Mouse (Mus musculus): ENCODE measurements around the gene Sfswap. TPM values are rescaled to one million over a fixed set of nuclear protein-coding genes. Genes with fewer than 3 reads are reported as not detected.
"Not testable (repeated sequence)": the region's sequence is repeated elsewhere in the genome, so short reads cannot be mapped to it uniquely, and the experiment has no call there.

Gene Sfswap
- 54.4 and 57.5 TPM in 2 replicates for polyA plus RNA-seq (2016; fragmentation: Nextera tagmentation; extraction: Ambion mirVana)

DNA sequence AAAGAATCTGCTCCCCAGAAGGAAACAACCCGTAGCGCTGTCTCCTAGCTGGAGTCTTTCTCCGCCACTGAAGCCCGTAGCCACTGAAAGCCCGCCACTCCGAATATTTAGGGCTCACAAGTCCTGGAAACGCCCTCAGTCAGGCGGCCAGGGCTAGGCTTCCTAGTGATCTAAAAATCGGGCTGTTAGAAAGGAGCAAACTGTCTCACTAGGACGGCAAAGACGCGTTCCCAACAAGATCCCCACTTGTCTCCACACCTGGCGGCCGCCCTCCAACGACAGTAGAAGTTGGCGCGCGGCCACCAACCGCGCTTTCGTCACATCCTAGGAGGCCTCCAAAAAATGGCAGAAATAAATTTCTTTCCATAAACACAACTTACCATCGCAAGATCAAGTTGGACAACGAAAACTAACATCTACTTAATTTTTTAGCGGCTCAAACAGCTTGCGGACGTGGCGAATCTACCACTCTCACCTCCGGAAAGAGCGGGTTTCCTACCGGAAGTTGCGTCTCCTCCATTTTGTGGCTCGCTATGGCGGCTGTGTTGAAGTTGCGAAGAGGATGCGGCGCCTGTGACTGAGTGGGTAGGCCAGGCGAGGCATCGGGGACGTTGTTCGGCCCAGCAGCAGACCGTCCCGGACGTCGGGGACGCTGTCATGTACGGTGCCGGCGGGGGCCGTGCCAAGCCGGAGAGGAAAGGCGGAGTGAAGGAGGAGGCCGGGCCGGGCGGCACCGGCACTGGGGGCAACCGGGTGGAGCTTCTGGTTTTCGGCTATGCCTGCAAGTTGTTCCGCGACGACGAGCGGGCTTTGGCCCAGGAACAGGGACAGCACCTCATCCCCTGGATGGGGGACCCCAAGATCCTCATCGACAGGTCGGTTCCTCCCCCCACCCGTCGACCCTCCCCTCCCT lies at the start of gene Sfswap:
Sfswap (plus strand) TSS at position 500 of the 913 bp plus-strand sequence.
- Histone ChIP-seq H3K4me3 (peak within 1 kb of the TSS; percentile 91), H3K36me3 (peaks cover 29% of the 10 kb centered on the region), H3K9me3 (replicated peaks) (no peaks in the 10 kb centered on the region), H3K4me1 (peaks cover 9% of the 10 kb centered on the region), H3K27ac (peak within 1 kb of the TSS; percentile 95), H3K27me3 (ENCODE audit: low read depth, poor library complexity, severe bottlenecking) (no peaks in the 10 kb centered on the region)
- WGBS = under 1% methylated on average over 66 of the region's 66 CpGs
- peak; percentile 84 for DNase-seq (ENCODE audit: low spot score)

DNA sequence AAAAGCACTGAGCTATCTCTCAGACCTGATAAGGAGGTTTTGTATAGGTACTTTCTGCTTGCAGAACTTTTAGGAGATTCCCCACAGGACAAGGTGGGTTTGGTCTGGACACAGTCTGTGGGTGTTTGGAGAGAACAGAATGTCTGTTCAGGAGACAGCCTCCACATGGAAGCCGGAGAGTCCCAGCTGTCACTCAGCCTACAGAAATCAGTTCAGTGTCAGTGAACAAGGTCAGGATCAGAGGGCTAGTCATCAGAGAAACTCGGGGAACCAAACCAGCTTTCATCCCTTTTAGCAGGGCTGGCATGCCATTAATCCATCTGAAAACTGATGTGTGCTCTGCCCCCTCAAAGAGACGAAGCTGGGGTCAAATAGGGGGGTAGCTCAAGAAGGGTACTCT lies 48.5 kb upstream of the Sfswap start:
- Histone ChIP-seq H3K4me3 (no peak overlapping the region), H3K9me3 (replicated peaks) (no peaks in the 10 kb centered on the region), H3K4me1 (peaks cover 28% of the 10 kb centered on the region), H3K36me3 (no peaks in the 10 kb centered on the region), H3K27ac (no peak overlapping the region), H3K27me3 (ENCODE audit: low read depth, poor library complexity, severe bottlenecking) (peaks cover 19% of the 10 kb centered on the region; the same call in 1 of the 2 replicates)
- 47% methylated on average over 3 of the region's 3 CpGs for WGBS
- no peak for DNase-seq (ENCODE audit: low spot score)

- DNase-seq (ENCODE audit: low spot score) = peak; percentile 74
- Histone ChIP-seq H3K4me1 (peaks cover 48% of the 10 kb centered on the region), H3K4me3 (peak overlapping the region; percentile 21; the same call in 1 of the 2 replicates), H3K27me3 (ENCODE audit: low read depth, poor library complexity, severe bottlenecking) (peaks cover 6% of the 10 kb centered on the region; the same call in 1 of the 2 replicates), H3K27ac (peak overlapping the region; percentile 64; the same call in 1 of the 2 replicates), H3K36me3 (no peaks in the 10 kb centered on the region), H3K9me3 (replicated peaks) (no peaks in the 10 kb centered on the region)
- 19% methylated on average over 13 of the region's 13 CpGs for WGBS
Observed at GRCm38 (mm10) chr5:129454802-129455528, 46.1 kb upstream of the Sfswap start.

GRCm38 (mm10) chr5:129455529-129455896 lies 45.5 kb upstream of the Sfswap start:
- WGBS = 31% methylated on average over 2 of the region's 2 CpGs
- no peaks in the 10 kb centered on the region for H3K9me3 ChIP-seq (replicated peaks)
- no peak for DNase-seq (ENCODE audit: low spot score)
- H3K27me3 ChIP-seq (ENCODE audit: low read depth, poor library complexity, severe bottlenecking) = peaks cover 6% of the 10 kb centered on the region; the same call in 1 of the 2 replicates
- no peaks in the 10 kb centered on the region for H3K36me3 ChIP-seq
- peaks cover 53% of the 10 kb centered on the region for H3K4me1 ChIP-seq
- no peak overlapping the region for H3K4me3 ChIP-seq
- H3K27ac ChIP-seq = peak overlapping the region; percentile 54; the same call in 1 of the 2 replicates

- H3K9me3 ChIP-seq (replicated peaks) = no peaks in the 10 kb centered on the region
- 55% methylated on average over 9 of the region's 9 CpGs for WGBS
- peaks cover 62% of the 10 kb centered on the region for H3K4me1 ChIP-seq
- H3K36me3 ChIP-seq = no peaks in the 10 kb centered on the region
- no peak overlapping the region for H3K27ac ChIP-seq
- DNase-seq (ENCODE audit: low spot score) = no peak
- no peaks in the 10 kb centered on the region for H3K27me3 ChIP-seq (ENCODE audit: low read depth, poor library complexity, severe bottlenecking)
- no peak overlapping the region for H3K4me3 ChIP-seq
Observed at GRCm38 (mm10) chr5:129456579-129457140, 44.4 kb upstream of the Sfswap start.

DNA sequence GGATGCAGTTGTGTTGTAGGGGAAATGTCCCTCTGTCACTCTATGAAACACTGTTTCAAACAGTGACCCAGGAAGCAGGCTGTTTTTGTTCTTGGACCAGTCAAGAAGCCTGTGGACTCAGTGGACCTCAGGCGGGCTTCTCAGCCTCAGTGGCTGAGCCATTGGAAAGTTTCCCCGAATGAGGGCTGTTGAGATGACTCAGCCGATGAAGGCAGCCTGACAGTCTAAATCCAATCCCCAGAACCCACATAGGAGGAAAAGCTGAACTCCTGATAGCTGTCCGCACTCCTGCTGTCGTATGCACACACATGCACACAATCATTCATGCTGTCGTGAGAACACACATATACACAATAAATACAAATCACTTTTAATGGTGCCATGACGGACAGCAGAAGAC lies 42.9 kb upstream of the Sfswap start:
- Histone ChIP-seq H3K4me1 (peaks cover 62% of the 10 kb centered on the region), H3K27ac (no peak overlapping the region), H3K27me3 (ENCODE audit: low read depth, poor library complexity, severe bottlenecking) (no peaks in the 10 kb centered on the region), H3K9me3 (replicated peaks) (no peaks in the 10 kb centered on the region), H3K4me3 (no peak overlapping the region), H3K36me3 (no peaks in the 10 kb centered on the region)
- 79% methylated on average over 7 of the region's 7 CpGs for WGBS
- no peak for DNase-seq (ENCODE audit: low spot score)

DNA sequence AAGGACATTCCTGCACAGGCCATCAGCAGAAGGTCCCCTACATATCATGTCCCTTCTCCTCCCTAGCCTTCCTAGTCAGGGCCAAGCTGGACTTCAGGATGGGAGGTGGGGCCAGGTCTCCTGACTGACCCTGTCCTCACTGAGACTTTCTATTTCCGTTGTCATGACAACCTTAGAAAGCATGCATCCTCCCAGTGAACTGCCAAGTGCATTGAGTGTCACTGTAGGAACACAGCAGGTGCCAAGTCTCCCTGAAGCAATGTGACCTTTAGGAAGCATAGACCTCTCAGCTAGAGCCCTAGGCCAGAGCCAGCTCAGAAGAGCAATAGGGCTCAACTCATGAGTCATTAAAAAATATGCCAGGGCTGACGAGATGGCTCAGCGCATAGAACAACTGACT lies 42.5 kb upstream of the Sfswap start:
- H3K27ac ChIP-seq = no peak overlapping the region
- DNase-seq (ENCODE audit: low spot score) = no peak
- peaks cover 62% of the 10 kb centered on the region for H3K4me1 ChIP-seq
- H3K36me3 ChIP-seq = no peaks in the 10 kb centered on the region
- no peak overlapping the region for H3K4me3 ChIP-seq
- 81% methylated on average over 3 of the region's 3 CpGs for WGBS
- no peaks in the 10 kb centered on the region for H3K9me3 ChIP-seq (replicated peaks)
- H3K27me3 ChIP-seq (ENCODE audit: low read depth, poor library complexity, severe bottlenecking) = no peaks in the 10 kb centered on the region

DNA sequence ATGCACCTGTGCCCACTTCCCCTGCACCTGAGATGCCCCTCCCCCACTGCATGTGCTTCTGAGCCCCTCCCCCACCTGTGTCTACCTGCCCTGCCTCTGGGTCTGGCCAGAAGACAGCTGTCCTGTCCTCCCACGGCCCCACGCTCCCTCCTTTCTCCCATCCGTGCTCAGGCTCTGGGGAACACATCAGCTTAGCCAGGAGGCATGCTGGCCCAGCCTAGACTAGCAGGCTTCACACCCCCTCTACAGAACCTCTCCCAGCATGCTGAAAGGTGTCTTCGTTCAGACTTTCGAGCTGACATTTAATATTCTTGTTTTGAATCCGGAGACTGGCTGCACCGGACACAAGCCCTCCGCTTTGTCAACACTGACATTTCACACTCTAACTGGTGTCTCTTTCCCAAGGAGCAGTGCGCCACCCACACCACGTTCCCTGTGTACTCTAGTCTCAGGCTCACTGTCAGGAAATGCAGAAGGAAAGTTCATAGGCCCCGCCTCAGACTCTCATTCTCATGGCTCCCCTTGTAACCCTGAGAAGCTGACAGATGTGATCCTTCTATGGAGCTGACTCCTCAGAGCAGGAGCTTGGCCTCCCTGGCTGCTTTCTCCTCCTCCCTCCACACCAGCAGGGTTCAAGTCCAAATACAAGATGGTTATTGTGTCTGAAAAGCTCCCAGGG lies 40.1 kb upstream of the Sfswap start:
- 73% methylated on average over 11 of the region's 11 CpGs for WGBS
- peaks cover 53% of the 10 kb centered on the region for H3K4me1 ChIP-seq
- H3K4me3 ChIP-seq = no peak overlapping the region
- no peaks in the 10 kb centered on the region for H3K27me3 ChIP-seq (ENCODE audit: low read depth, poor library complexity, severe bottlenecking)
- no peaks in the 10 kb centered on the region for H3K9me3 ChIP-seq (replicated peaks)
- peak overlapping the region; percentile 42; the same call in 1 of the 2 replicates for H3K27ac ChIP-seq
- DNase-seq (ENCODE audit: low spot score) = no peak
- no peaks in the 10 kb centered on the region for H3K36me3 ChIP-seq

- H3K4me1 ChIP-seq = peaks cover 32% of the 10 kb centered on the region
- WGBS = 68% methylated on average over 9 of the region's 9 CpGs
- H3K9me3 ChIP-seq (replicated peaks); H3K36me3 ChIP-seq; DNase-seq (ENCODE audit: low spot score); H3K4me3 ChIP-seq; H3K27me3 ChIP-seq (ENCODE audit: low read depth, poor library complexity, severe bottlenecking): not testable (repeated sequence)
- H3K27ac ChIP-seq = peak overlapping the region; percentile 53; the same call in 1 of the 2 replicates
Observed at GRCm38 (mm10) chr5:129463648-129464047, 37.4 kb upstream of the Sfswap start.

DNA sequence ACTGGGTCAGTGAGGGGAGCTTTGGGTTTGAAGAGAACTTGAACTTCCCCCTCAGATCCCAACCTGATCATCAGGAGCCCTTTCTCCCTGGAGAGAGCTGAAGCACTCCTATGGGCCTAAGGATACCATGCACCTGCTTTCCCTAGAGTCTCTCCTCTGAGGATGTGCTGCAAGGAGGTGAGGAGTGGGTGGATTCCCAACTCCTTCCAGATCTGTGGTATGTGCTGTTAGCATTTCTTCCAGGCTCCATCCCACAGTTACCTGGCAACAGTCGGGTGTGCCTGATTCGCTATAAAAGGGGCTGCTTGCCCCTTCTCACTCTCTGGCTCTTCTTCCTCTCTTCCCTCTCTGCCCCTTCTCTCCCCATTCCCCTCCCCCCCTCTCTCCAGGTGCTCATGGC lies 35.2 kb upstream of the Sfswap start:
- Histone ChIP-seq H3K9me3 (replicated peaks) (no peaks in the 10 kb centered on the region), H3K4me1 (peaks cover 15% of the 10 kb centered on the region), H3K36me3 (no peaks in the 10 kb centered on the region), H3K4me3 (no peak overlapping the region), H3K27me3 (ENCODE audit: low read depth, poor library complexity, severe bottlenecking) (no peaks in the 10 kb centered on the region), H3K27ac (no peak overlapping the region)
- WGBS = 61% methylated on average over 2 of the region's 2 CpGs
- no peak for DNase-seq (ENCODE audit: low spot score)

DNA sequence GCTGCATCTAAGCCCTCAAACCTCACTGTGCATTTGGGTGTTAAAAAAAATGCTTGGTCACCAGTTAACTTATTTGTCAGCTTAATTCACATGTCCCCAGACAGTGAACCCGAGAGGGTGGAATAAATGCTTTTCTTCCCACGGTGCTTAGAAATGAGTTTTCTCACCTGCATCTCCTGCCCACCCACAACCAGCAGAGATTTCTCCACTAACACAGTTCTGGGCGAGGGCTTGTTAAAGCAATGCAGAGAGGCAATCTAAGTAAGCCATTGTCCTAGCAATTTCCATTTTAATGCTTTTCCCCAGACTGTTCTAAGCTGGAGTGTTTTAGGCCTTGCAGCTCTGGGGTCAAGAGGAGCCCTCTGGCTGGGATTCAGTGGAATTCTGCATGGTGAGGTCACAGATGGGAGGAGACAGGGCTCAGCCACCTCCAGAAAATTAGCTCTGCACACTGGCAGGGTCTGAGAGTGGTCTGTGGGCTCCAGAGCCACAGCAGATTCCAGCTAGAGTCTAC lies 25.4 kb upstream of the Sfswap start:
- H3K36me3 ChIP-seq = no peaks in the 10 kb centered on the region
- peaks cover 3% of the 10 kb centered on the region; the same call in 1 of the 2 replicates for H3K4me1 ChIP-seq
- 79% methylated on average over 3 of the region's 3 CpGs for WGBS
- no peaks in the 10 kb centered on the region for H3K27me3 ChIP-seq (ENCODE audit: low read depth, poor library complexity, severe bottlenecking)
- 0 out of 2 replicates have a peak overlapping the region, but pooled peaks have one; percentile 8 for H3K27ac ChIP-seq
- H3K4me3 ChIP-seq = no peak overlapping the region
- DNase-seq (ENCODE audit: low spot score) = no peak
- no peaks in the 10 kb centered on the region for H3K9me3 ChIP-seq (replicated peaks)

GRCm38 (mm10) chr5:129489879-129490278 lies 11.1 kb upstream of the Sfswap start:
- H3K4me1 ChIP-seq = peaks cover 29% of the 10 kb centered on the region
- no peaks in the 10 kb centered on the region for H3K9me3 ChIP-seq (replicated peaks)
- DNase-seq (ENCODE audit: low spot score) = peak; percentile 80
- WGBS = 17% methylated on average over 10 of the region's 10 CpGs
- peak overlapping the region; percentile 77 for H3K27ac ChIP-seq
- peak overlapping the region; percentile 21; the same call in 1 of the 2 replicates for H3K4me3 ChIP-seq
- no peaks in the 10 kb centered on the region for H3K36me3 ChIP-seq
- no peaks in the 10 kb centered on the region for H3K27me3 ChIP-seq (ENCODE audit: low read depth, poor library complexity, severe bottlenecking)

Data from limb, embryonic 10.5 days (tissue).